Mouse (Mus musculus): ENCODE results near the gene Crabp2.

Gene Crabp2

GRCm38 (mm10) chr3:87929341-87930077, 19.0 kb upstream of the Crabp2 start:
- DNase-seq, result no peak

GRCm38 (mm10) chr3:87930078-87930795, 18.2 kb upstream of the Crabp2 start, which contains the start of the genes Isg20l2 and Rrnad1:
Gene Isg20l2, plus strand, starts transcription at chr3:87930314.
Gene Rrnad1, minus strand, starts transcription at chr3:87930717.
- DNase-seq, result peak; percentile 96

GRCm38 (mm10) chr3:87934026-87934425, 14.4 kb upstream of the Crabp2 start:
- DNase-seq, result no peak

GRCm38 (mm10) chr3:87934501-87934900, 14.0 kb upstream of the Crabp2 start:
- DNase-seq, result no peak

GRCm38 (mm10) chr3:87935201-87935600, 13.3 kb upstream of the Crabp2 start:
- no peak for DNase-seq

- DNase-seq, result peak; percentile 78
These were observed 12.7 kb upstream of the Crabp2 start for GRCm38 (mm10) chr3:87935776-87936175.

GRCm38 (mm10) chr3:87940611-87941010, 7.9 kb upstream of the Crabp2 start:
- DNase-seq, result no peak

GRCm38 (mm10) chr3:87942471-87942870, 6.0 kb upstream of the Crabp2 start:
- DNase-seq, result no peak

- DNase-seq, result no peak
These were observed 4.9 kb upstream of the Crabp2 start for GRCm38 (mm10) chr3:87943586-87943985.

- DNase-seq, result no peak
These were observed 3.4 kb upstream of the Crabp2 start for GRCm38 (mm10) chr3:87944838-87945600.

GRCm38 (mm10) chr3:87945781-87946540, 2.5 kb upstream of the Crabp2 start:
- no peak for DNase-seq

- DNase-seq, result no peak
These were observed 2.0 kb upstream of the Crabp2 start for GRCm38 (mm10) chr3:87946541-87946860.

GRCm38 (mm10) chr3:87947056-87947810, 1.2 kb upstream of the Crabp2 start:
- DNase-seq, result no peak

- no peak for DNase-seq
These were observed 661 bp upstream of the Crabp2 start for GRCm38 (mm10) chr3:87947811-87948199.

GRCm38 (mm10) chr3:87949266-87949954, 944 bp downstream of the Crabp2 start:
- DNase-seq, result no peak

GRCm38 (mm10) chr3:87949955-87950515, 1.6 kb downstream of the Crabp2 start:
- no peak for DNase-seq

- DNase-seq, result no peak
These were observed 3.5 kb downstream of the Crabp2 start for GRCm38 (mm10) chr3:87951946-87952345.

GRCm38 (mm10) chr3:87952440-87952839, 4.0 kb downstream of the Crabp2 start:
- DNase-seq, result no peak

- no peak for DNase-seq
These were observed 9.6 kb downstream of the Crabp2 start for GRCm38 (mm10) chr3:87958056-87958455.

- no peak for DNase-seq
These were observed 10.0 kb downstream of the Crabp2 start for GRCm38 (mm10) chr3:87958476-87958875.

GRCm38 (mm10) chr3:87958967-87959366, 10.5 kb downstream of the Crabp2 start:
- no peak for DNase-seq

Measured in cerebellum, adult 8-10 months (tissue).